Mouse (Mus musculus) forelimb bud, embryonic 11.5 days (tissue): Measurements from ENCODE around the gene Ska3.

Experiments
- DNase-seq: peaks from one replicate; pipeline ENCODE4 v3.0.0-alpha.2; 2012; ENCODE audit warnings: low read depth, low spot score

Gene Ska3

GRCm38 (mm10) chr14:57797991-57798931, 27.7 kb downstream of the Ska3 start, which contains the start of gene Sap18:
Gene Sap18 (plus strand): TSS chr14:57798180.
- DNase-seq, result peak; percentile 99

GRCm38 (mm10) chr14:57797551-57797950, 28.4 kb downstream of the Ska3 start:
- DNase-seq, result no peak

GRCm38 (mm10) chr14:57791171-57791570, 34.8 kb downstream of the Ska3 start:
- DNase-seq, result no peak

- no peak for DNase-seq
Measured at GRCm38 (mm10) chr14:57789759-57790158, 36.2 kb downstream of the Ska3 start.

- no peak for DNase-seq
Measured at GRCm38 (mm10) chr14:57789311-57789710, 36.7 kb downstream of the Ska3 start.

GRCm38 (mm10) chr14:57787406-57787805, 38.6 kb downstream of the Ska3 start:
- DNase-seq, result no peak

GRCm38 (mm10) chr14:57772157-57772815, 53.7 kb downstream of the Ska3 start:
- DNase-seq, result no peak

GRCm38 (mm10) chr14:57769102-57769501, 56.9 kb downstream of the Ska3 start:
- no peak for DNase-seq

GRCm38 (mm10) chr14:57760447-57761412, 65.3 kb downstream of the Ska3 start:
- DNase-seq, result no peak

GRCm38 (mm10) chr14:57758237-57758636, 67.7 kb downstream of the Ska3 start, which contains the start of gene Lats2:
Gene Lats2 (minus strand): TSS chr14:57758388.
- DNase-seq, result no peak
